ENCODE assay signal across 12 mouse cellular contexts in genomic region chr6:117326835-117327775, GRCm38 (mm10).
DNase-seq lines count a peak whose midpoint lies in the region; ATAC-seq and TF ChIP-seq lines count a peak whose summit lies in the region.
"Had no signal": no experiment of that assay in that cellular context is flagged by ENCODE, and none has a peak within 500 bp of the region (broad histone marks: within the 10 kb centered on the region; RNA-seq: fewer than 3 reads in every experiment).

No protein-coding gene starts in this region.

- no peaks in the 10 kb centered on the region for H3K27me3 ChIP-seq in heart, adult 2 months (ENCODE audit: control insufficient read depth, insufficient read depth, low read length)
- H3K27me3 ChIP-seq in embryonic facial prominence, embryonic 13.5 days, result no peaks in the 10 kb centered on the region
- H3K27me3 ChIP-seq: embryonic facial prominence, embryonic 12.5 days; lung, embryonic 15.5 days had no signal

- no peak for TF ChIP-seq POLR2A in heart, adult 2 months (IDR thresholded peaks at IDR 0.05; ENCODE audit: insufficient read depth, low read depth, low read length)

- H3K4me3 ChIP-seq in heart, adult 2 months, result no peak overlapping the region
- H3K4me3 ChIP-seq in embryonic facial prominence, embryonic 13.5 days, result no peak overlapping the region
- H3K4me3 ChIP-seq: embryonic facial prominence, embryonic 12.5 days; lung, embryonic 15.5 days had no signal

- no peaks in the 10 kb centered on the region for H3K79me2 ChIP-seq in heart, adult 2 months (replicated peaks; ENCODE audit: control insufficient read depth, insufficient read depth, low read length)

- DNase-seq in heart, adult 2 months, result peak in 1 of 2 experiments; percentile 18
- DNase-seq in heart, postnatal 36 days, result no peak
- peak; percentile 53 for DNase-seq in Muller cell, postnatal 12 days (ENCODE audit: inconsistent ontology term)
- DNase-seq in heart, postnatal 4 days, result peak; percentile 18
- no peak for DNase-seq in thymus, postnatal 10 days (ENCODE audit: low spot score in 2 of 2)
- DNase-seq in left cerebral cortex, adult 18-20 months (ENCODE audit: low spot score in 2 of 2), result no peak
- DNase-seq: right cerebral cortex, postnatal 4 days had no signal

- 70% methylated on average over 18 of the region's 18 CpGs for WGBS in heart, adult 2 months
- WGBS in embryonic facial prominence, embryonic 13.5 days, result 37% methylated on average over 18 of the region's 18 CpGs

- no peak for ATAC-seq in embryonic facial prominence, embryonic 13.5 days (ENCODE audit: insufficient number of reproducible peaks, insufficient read depth, low FRiP score, low TSS enrichment, low read depth)
- ATAC-seq in monocyte, adult 5-6 weeks (replicated peaks; ENCODE audit: insufficient number of reproducible peaks, low FRiP score, low TSS enrichment, poor library complexity, severe bottlenecking), result no peak

- H3K4me1 ChIP-seq in heart, adult 2 months (ENCODE audit: control insufficient read depth, insufficient read depth, low read length), result peaks cover 5% of the 10 kb centered on the region
- peaks cover 39% of the 10 kb centered on the region for H3K4me1 ChIP-seq in embryonic facial prominence, embryonic 13.5 days
- H3K4me1 ChIP-seq: lung, embryonic 15.5 days had no signal

- no peak overlapping the region for H3K9ac ChIP-seq in heart, adult 2 months (ENCODE audit: low read depth, low read length)
- no peak overlapping the region for H3K9ac ChIP-seq in embryonic facial prominence, embryonic 13.5 days
- H3K9ac ChIP-seq: embryonic facial prominence, embryonic 12.5 days; lung, embryonic 15.5 days had no signal

- no peak for TF ChIP-seq CTCF in heart, adult 2 months (IDR thresholded peaks at IDR 0.05)

- intact Hi-C loops in heart, adult 2 months (cut with DNase I), result loop anchor here (5.0 kb wide), 1 partner anchor 80 kb away; no protein-coding TSS in a partner anchor
- intact Hi-C loops in heart, postnatal 36 days (cut with DNase I), result loop anchor here (5.0 kb wide), 1 partner anchor 155 kb away; no protein-coding TSS in a partner anchor

- H3K9me3 ChIP-seq in embryonic facial prominence, embryonic 13.5 days, result no peaks in the 10 kb centered on the region
- H3K9me3 ChIP-seq: embryonic facial prominence, embryonic 12.5 days; lung, embryonic 15.5 days had no signal

- peak overlapping the region; percentile 15; the same call in 1 of the 2 replicates for H3K27ac ChIP-seq in heart, adult 2 months
- peak overlapping the region; percentile 28; the same call in 1 of the 2 replicates for H3K27ac ChIP-seq in embryonic facial prominence, embryonic 13.5 days
- H3K27ac ChIP-seq: embryonic facial prominence, embryonic 12.5 days; kidney, postnatal 0 days; lung, embryonic 15.5 days had no signal

- H3K4me2 ChIP-seq in embryonic facial prominence, embryonic 13.5 days, result 0 out of 2 replicates have a peak overlapping the region, but pooled peaks have one; percentile 7
- H3K4me2 ChIP-seq: embryonic facial prominence, embryonic 12.5 days; lung, embryonic 15.5 days had no signal

- no peak for TF ChIP-seq EP300 in heart, adult 2 months (IDR thresholded peaks at IDR 0.05; ENCODE audit: insufficient read depth, low read depth, low read length)

- peaks cover 2% of the 10 kb centered on the region; the same call in 1 of the 2 replicates for H3K36me3 ChIP-seq in heart, adult 2 months (ENCODE audit: control insufficient read depth, insufficient read depth, low read length)
- no peaks in the 10 kb centered on the region for H3K36me3 ChIP-seq in embryonic facial prominence, embryonic 13.5 days
- H3K36me3 ChIP-seq: embryonic facial prominence, embryonic 12.5 days; lung, embryonic 15.5 days had no signal

Comparison
In these comparisons a context has a peak if more than half of its experiments do, and no peak if none do; other contexts are left out.
1. DNase-seq: peak in Muller cell, postnatal 12 days (single experiment) and heart, postnatal 4 days (single experiment); none in heart, postnatal 36 days (0 of 2), thymus, postnatal 10 days (0 of 2) and left cerebral cortex, adult 18-20 months (0 of 2).